Mouse (Mus musculus): Measurements from ENCODE around the gene Map4k3. TPM values are rescaled to one million over a fixed set of nuclear protein-coding genes. Genes with fewer than 3 reads are reported as not detected.

Map4k3 gene
- polyA plus RNA-seq, 1 experiment from 2014 or later, result 34.1 TPM

DNA sequence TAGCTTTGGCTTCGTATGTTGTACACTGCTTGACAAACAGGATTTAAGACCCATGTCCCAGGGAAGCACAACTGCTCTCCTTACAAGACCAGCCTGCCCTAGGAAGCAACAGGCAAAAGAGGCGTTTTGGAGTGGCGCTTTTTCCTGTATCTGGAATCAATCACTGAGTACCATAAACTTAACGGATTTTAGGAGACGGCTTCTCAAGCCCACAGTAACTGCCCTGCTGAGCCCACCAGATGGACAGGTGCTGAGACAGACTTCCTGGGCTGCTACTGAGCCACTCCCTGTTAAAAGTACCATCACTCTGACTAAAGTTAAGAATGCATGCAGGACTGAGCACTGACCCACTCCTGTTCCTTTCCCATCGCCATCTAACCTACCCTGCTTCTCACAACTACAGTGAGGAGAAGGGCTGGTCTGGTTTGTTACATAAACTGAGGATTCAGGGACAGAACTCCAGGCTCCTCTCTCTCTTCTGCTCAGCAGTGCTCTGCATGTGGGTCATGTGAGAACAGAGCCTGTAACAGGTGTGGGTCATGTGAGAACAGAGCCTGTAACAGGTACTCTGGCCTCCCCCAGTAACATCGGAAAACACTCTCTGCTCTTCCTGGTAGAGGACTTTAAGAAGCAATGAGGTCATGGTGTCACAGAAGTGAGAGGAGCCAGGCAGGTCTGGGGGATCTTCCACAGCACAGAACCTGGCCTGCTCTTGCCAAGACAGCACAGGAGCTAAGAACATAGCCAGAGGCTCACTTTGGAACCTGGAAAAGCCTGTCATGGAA lies 65.3 kb downstream of the Map4k3 start:
- no peak overlapping the region for H3K9ac ChIP-seq
- H3K4me3 ChIP-seq (replicated peaks), result no peak overlapping the region
- H3K9me3 ChIP-seq, result no peaks in the 10 kb centered on the region
- WGBS, result 85% methylated on average over 7 of the region's 7 CpGs
- no peak overlapping the region for H3K4me2 ChIP-seq
- no peaks in the 10 kb centered on the region for H3K36me3 ChIP-seq (replicated peaks)
- H3K27me3 ChIP-seq, result no peaks in the 10 kb centered on the region
- H3K4me1 ChIP-seq, result peaks cover 8% of the 10 kb centered on the region
- no peak for ATAC-seq (ENCODE audit: low FRiP score)
- H3K27ac ChIP-seq, result no peak overlapping the region

DNA sequence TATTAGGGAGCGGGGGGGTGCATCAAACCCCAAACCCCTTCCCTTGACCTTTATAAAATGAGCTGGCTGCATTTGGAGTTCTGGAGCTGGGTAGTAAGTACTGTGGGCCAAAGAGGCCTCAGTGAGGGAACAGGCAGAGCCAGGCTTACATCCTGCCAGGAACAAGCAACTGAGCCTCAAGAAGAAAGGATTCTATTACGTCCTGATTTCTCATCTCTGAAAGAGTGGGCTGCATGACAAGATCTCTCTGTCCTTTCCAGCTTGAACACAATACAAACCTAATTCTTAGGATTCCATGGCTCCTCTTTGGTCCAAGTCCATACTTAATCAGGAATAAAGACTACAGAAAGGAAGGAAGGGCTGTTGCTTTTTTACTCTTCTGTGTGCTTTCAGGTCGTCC lies 66.4 kb downstream of the Map4k3 start:
- Histone ChIP-seq H3K36me3 (replicated peaks) (no peaks in the 10 kb centered on the region), H3K4me3 (replicated peaks) (no peak overlapping the region), H3K27ac (no peak overlapping the region), H3K4me1 (peaks cover 8% of the 10 kb centered on the region), H3K4me2 (no peak overlapping the region), H3K9me3 (no peaks in the 10 kb centered on the region), H3K27me3 (no peaks in the 10 kb centered on the region), H3K9ac (no peak overlapping the region)
- WGBS, result 81% methylated on average over 3 of the region's 3 CpGs
- no peak for ATAC-seq (ENCODE audit: low FRiP score)

DNA sequence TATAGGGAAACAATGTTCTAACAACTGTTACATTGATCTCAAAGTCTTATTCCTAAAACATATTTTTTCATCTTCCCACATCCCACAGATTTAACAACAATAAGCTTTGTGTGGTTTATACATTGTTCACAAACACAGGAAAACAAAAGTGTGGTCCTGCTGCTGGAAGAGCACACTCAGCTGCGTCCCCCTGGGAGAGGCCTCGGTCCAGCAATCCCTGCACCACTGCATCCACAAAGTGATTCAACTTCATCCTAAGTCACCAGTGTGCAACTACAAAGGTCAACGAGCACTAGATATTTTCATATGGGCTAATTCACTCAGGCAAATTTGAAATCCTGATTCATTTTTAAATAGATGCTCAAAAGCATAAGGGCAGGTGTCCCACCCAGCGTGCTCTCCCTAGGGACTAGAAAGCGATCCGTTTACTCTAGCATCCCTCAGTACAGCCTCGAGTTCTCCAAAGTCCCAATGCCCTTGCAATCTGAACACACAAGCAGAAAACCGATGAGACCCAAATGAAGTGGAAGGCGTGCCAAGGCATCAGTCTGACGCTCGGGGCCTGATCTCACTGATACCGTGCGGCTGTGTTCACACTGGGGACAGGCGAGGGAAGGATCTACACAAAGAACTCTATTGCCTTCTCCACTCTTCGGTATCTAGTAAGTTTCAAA lies 67.4 kb downstream of the Map4k3 start:
- WGBS, result 84% methylated on average over 15 of the region's 15 CpGs
- H3K9me3 ChIP-seq, result no peaks in the 10 kb centered on the region
- no peak overlapping the region for H3K4me2 ChIP-seq
- peaks cover 8% of the 10 kb centered on the region for H3K4me1 ChIP-seq
- H3K9ac ChIP-seq, result no peak overlapping the region
- H3K4me3 ChIP-seq (replicated peaks), result no peak overlapping the region
- no peak for ATAC-seq (ENCODE audit: low FRiP score)
- no peaks in the 10 kb centered on the region for H3K36me3 ChIP-seq (replicated peaks)
- no peaks in the 10 kb centered on the region for H3K27me3 ChIP-seq
- H3K27ac ChIP-seq, result peak overlapping the region; percentile 46; the same call in 1 of the 2 replicates

DNA sequence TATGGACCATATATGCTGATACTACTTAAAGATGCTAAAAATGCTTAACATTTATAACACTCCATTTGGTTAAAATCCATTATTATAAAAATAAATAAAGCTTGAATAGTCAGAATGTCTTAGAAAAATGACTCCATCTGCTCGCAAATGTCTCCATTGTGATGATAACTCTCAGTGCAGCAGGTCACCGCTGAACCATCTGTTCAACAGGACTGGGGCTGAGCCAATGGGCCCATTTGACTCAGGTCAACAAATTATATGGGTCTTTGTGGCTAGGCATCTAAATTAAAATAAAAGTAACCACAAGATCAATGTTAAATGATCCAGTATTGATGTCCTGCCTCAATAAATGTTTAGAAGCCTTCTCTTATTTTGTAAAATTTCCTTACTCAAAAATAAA lies 68.1 kb downstream of the Map4k3 start:
- Histone ChIP-seq H3K36me3 (replicated peaks) (no peaks in the 10 kb centered on the region), H3K4me1 (peaks cover 8% of the 10 kb centered on the region), H3K9ac (no peak overlapping the region), H3K4me3 (replicated peaks) (no peak overlapping the region), H3K4me2 (no peak overlapping the region), H3K27ac (no peak overlapping the region), H3K9me3 (no peaks in the 10 kb centered on the region), H3K27me3 (no peaks in the 10 kb centered on the region)
- WGBS, result 66% methylated on average over 2 of the region's 2 CpGs
- ATAC-seq (ENCODE audit: low FRiP score), result peak; percentile 62; the same call in 1 of the 2 replicates

DNA sequence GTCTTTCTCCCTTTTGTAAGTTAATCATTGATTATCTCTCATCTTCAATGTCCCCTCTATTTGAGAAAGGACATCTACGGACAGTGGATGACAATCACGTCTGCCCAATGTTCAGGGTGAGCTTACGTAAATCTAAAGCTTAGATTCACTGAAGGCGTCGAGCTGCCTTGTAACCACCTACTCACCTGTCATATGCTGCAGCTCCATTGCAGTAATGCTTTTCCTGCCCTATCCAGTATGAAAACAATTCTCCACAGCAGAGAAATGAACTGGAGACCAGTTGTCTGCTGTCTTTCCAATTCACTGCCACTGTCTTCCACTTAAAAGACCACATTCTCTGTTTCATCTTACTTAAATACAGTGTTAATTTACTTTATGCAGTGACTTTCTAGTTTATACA lies 68.5 kb downstream of the Map4k3 start:
- Histone ChIP-seq H3K4me3 (replicated peaks) (no peak overlapping the region), H3K36me3 (replicated peaks) (no peaks in the 10 kb centered on the region), H3K9ac (no peak overlapping the region), H3K4me1 (peaks cover 8% of the 10 kb centered on the region), H3K4me2 (no peak overlapping the region), H3K9me3 (no peaks in the 10 kb centered on the region), H3K27me3 (no peaks in the 10 kb centered on the region), H3K27ac (peak overlapping the region; percentile 66; the same call in 1 of the 2 replicates)
- 87% methylated on average over 5 of the region's 5 CpGs for WGBS
- ATAC-seq (ENCODE audit: low FRiP score), result no peak

DNA sequence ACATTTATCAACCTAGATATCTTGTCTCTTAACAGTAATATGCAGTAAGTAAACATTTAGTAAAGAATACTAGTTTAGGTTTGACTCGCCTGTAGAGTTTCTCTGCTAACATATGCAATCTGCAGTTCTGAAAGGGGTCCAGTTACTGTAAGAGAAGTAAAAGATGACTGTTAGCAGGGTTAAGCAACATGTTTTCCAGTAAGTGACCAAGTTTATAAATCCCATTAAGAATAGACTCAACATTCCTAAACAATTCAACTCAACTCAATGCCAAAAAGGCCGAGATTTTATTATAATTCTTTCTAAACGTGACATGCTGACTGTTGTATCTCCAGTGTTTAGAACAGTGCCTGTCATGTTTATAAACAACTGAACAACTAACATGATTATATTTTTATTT lies 74.0 kb downstream of the Map4k3 start:
- Histone ChIP-seq H3K36me3 (replicated peaks) (peaks cover 8% of the 10 kb centered on the region), H3K9ac (no peak overlapping the region), H3K27me3 (no peaks in the 10 kb centered on the region), H3K4me2 (no peak overlapping the region), H3K4me1 (no peaks in the 10 kb centered on the region), H3K4me3 (replicated peaks) (no peak overlapping the region), H3K27ac (no peak overlapping the region), H3K9me3 (no peaks in the 10 kb centered on the region)
- no peak for ATAC-seq (ENCODE audit: low FRiP score)
- WGBS, result 91% methylated on average over 3 of the region's 3 CpGs

DNA sequence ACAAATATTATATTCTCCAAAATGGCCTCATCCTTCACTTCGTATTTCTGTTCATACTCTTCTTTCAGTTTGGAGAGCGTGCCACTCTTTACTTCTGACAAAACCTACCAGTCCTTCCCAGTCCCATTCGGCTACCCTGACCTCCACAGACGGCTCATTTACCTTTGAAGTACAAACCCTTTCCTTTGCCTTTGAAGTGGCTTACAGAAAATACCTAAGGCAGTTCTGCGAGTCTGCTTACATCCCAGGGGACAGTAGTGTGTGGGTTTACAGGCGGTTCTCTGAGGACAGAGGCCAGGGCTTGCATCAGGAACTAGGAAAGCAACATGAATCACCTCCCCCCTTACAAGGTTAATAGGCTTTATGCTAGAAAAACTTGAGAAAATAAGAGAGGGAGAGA lies 75.5 kb downstream of the Map4k3 start:
- H3K4me3 ChIP-seq (replicated peaks), result no peak overlapping the region
- H3K9me3 ChIP-seq, result no peaks in the 10 kb centered on the region
- H3K9ac ChIP-seq, result no peak overlapping the region
- H3K27ac ChIP-seq, result no peak overlapping the region
- H3K4me2 ChIP-seq, result no peak overlapping the region
- H3K36me3 ChIP-seq (replicated peaks), result peaks cover 20% of the 10 kb centered on the region
- WGBS, result 79% methylated on average over 6 of the region's 6 CpGs
- H3K4me1 ChIP-seq, result no peaks in the 10 kb centered on the region
- ATAC-seq (ENCODE audit: low FRiP score), result no peak
- no peaks in the 10 kb centered on the region for H3K27me3 ChIP-seq

DNA sequence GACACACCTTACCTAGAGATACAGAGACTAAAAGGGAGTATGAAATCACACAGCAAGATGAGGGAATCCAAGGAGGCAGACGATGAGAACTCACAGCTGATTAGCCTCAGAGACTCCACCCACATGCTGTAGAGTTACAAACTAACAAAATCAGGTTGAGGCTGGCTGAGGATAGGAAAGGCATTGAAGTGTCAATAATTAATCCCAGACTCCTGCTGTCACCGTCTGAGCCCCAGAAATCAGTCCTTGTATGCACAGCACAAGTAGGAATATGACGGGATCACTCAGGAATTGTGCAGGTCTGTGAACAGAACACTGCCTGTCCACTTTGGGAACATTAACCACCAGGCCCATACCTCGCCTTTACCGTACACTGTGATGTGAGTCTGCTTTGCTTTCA lies 81.4 kb downstream of the Map4k3 start:
- no peak for ATAC-seq (ENCODE audit: low FRiP score)
- Histone ChIP-seq H3K4me3 (replicated peaks) (no peak overlapping the region), H3K9ac (no peak overlapping the region), H3K27me3 (no peaks in the 10 kb centered on the region), H3K36me3 (replicated peaks) (peaks cover 48% of the 10 kb centered on the region), H3K4me1 (no peaks in the 10 kb centered on the region), H3K4me2 (no peak overlapping the region), H3K9me3 (no peaks in the 10 kb centered on the region), H3K27ac (no peak overlapping the region)
- WGBS, result 63% methylated on average over 5 of the region's 5 CpGs

DNA sequence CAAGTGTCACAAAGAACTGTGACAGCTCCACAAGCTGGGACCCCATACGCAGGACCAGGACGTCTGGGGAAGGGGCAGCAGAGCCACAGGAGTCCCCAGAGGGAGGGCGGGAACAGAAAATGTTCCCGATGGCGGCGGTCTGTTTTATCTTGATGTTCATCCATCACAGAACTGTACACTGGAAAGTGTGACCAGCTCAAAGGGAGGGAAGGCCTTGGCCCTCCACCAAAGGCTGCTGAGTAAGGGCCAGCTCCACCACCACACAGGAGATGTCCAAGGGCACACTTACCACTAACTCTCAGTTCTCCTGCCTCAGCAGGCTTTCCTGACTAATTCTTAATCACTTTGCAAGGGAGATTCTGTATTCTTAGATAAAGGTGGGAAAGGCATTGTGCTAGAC lies 82.2 kb downstream of the Map4k3 start:
- Histone ChIP-seq H3K36me3 (replicated peaks) (peaks cover 54% of the 10 kb centered on the region), H3K9me3 (no peaks in the 10 kb centered on the region), H3K27ac (no peak overlapping the region), H3K4me3 (replicated peaks) (no peak overlapping the region), H3K9ac (no peak overlapping the region), H3K4me2 (no peak overlapping the region), H3K27me3 (no peaks in the 10 kb centered on the region), H3K4me1 (no peaks in the 10 kb centered on the region)
- ATAC-seq (ENCODE audit: low FRiP score), result no peak
- WGBS, result 91% methylated on average over 6 of the region's 6 CpGs

DNA sequence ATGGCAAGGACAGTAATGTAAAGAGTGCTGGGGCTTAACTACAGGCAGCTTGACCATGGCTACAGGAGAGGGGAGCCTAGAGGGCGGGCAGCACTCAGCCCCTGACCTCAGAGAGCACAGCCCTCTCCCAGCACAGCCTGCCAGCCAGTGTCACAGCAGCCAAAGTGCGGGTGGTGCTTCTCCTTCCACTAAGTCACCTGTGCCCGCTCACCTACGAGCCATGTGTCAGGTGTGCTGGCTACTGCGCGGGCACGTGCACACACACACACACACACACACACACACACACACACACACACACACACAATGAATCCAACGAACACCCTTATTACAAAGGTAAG lies 82.6 kb downstream of the Map4k3 start:
- Histone ChIP-seq H3K4me3 (replicated peaks) (no peak overlapping the region), H3K27ac (no peak overlapping the region), H3K9ac (no peak overlapping the region), H3K4me1 (no peaks in the 10 kb centered on the region), H3K9me3 (no peaks in the 10 kb centered on the region), H3K4me2 (no peak overlapping the region), H3K27me3 (no peaks in the 10 kb centered on the region), H3K36me3 (replicated peaks) (peaks cover 58% of the 10 kb centered on the region)
- no peak for ATAC-seq (ENCODE audit: low FRiP score)
- WGBS, result 94% methylated on average over 8 of the region's 8 CpGs

DNA sequence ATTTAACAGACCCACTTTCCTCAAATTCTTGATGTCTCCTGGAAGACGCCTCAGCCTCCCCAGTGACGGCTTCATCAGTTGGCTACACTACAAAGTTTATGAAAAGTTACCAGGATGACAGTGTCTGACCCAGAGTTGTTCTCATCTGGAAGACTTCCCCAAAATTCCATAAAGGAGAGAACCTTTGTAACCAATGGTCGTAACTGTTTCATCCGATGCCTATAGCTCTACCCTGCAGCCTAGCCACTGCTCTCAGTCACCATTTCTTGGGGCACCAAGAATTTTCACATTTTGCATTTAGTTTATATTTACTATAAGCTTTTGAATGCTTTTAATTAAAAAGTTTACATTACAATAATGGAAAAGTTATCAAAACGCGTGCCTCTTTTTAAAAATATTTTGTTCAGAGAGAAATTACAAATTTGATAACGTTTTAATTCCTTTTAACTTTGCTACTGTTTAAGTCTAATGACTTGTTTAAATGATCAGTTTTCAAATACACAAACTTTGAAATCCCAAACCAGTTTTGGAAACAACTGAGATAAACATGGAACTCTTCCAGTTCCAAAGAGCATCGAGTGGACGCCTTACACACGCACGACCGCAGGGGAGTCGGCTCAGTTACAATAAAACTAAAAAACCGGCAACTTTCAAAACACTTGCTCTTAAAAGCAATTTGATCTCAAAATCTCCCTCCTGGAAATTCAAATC lies 83.1 kb downstream of the Map4k3 start:
- Histone ChIP-seq H3K9me3 (no peaks in the 10 kb centered on the region), H3K9ac (no peak overlapping the region), H3K4me3 (replicated peaks) (no peak overlapping the region), H3K27me3 (no peaks in the 10 kb centered on the region), H3K4me2 (no peak overlapping the region), H3K4me1 (no peaks in the 10 kb centered on the region), H3K36me3 (replicated peaks) (peaks cover 62% of the 10 kb centered on the region), H3K27ac (no peak overlapping the region)
- ATAC-seq (ENCODE audit: low FRiP score), result no peak
- WGBS, result 95% methylated on average over 14 of the region's 14 CpGs

DNA sequence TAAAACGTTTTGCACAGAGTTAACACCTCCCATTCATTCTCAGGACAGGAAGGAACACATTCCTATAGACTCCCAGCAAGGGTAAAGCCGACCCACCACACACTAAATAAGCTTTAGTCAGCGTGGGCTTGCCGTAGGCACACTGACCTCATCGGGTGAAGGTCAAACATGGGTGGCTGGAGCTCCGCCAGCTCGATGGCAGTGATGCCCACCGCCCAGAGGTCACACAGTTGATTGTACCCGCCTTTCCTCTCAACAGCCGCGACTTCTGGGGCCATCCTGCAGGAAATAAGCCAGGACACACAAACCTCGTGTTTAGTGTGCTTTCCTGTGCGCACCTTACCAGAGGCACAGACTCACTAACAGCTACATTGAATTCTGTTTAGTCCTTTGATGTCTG lies 83.7 kb downstream of the Map4k3 start:
- no peak overlapping the region for H3K4me2 ChIP-seq
- ATAC-seq (ENCODE audit: low FRiP score), result no peak
- H3K4me3 ChIP-seq (replicated peaks), result no peak overlapping the region
- no peaks in the 10 kb centered on the region for H3K9me3 ChIP-seq
- 76% methylated on average over 13 of the region's 13 CpGs for WGBS
- no peaks in the 10 kb centered on the region for H3K4me1 ChIP-seq
- no peaks in the 10 kb centered on the region for H3K27me3 ChIP-seq
- peaks cover 63% of the 10 kb centered on the region for H3K36me3 ChIP-seq (replicated peaks)
- H3K27ac ChIP-seq, result no peak overlapping the region
- H3K9ac ChIP-seq, result no peak overlapping the region
